Mouse (Mus musculus) embryonic facial prominence, embryonic 14.5 days (tissue): Measurements from ENCODE around the gene Dyx1c1. TPM values are rescaled to one million over a fixed set of nuclear protein-coding genes. Genes with fewer than 3 reads are reported as not detected.

ENCODE experiments used
- ATAC-seq: fragments of 200-750 bp; cut with Nextera tagmentation; 2 replicates; pipeline ENCODE4 v1.8.0; 2017; ENCODE audit warnings: low read depth, moderate number of reproducible peaks, moderate TSS enrichment
- DNase-seq: peaks from one replicate; pipeline ENCODE4 v3.0.0-alpha.2; 2015; ENCODE audit warnings: low spot score
- H3K27ac ChIP-seq: fragments of 300-500 bp; sonication (generic); replicated peaks from 2 replicates; pipeline ENCODE4 v1.5.1; 2014; ENCODE audit warnings: low read depth, mild to moderate bottlenecking, low read length, moderate library complexity
- H3K27me3 ChIP-seq: fragments of 300-500 bp; sonication (generic); replicated peaks from 2 replicates; pipeline ENCODE4 v1.6.1; 2014; ENCODE audit warnings: low read length; ENCODE audit not compliant: control insufficient read depth, insufficient read depth
- H3K36me3 ChIP-seq: fragments of 300-500 bp; sonication (generic); 2 replicates; pipeline ENCODE4 v1.6.1; 2014; ENCODE audit warnings: low read length, mixed read lengths; ENCODE audit not compliant: control insufficient read depth, insufficient read depth
- H3K4me1 ChIP-seq: fragments of 300-500 bp; sonication (generic); 2 replicates; pipeline ENCODE4 v1.6.1; 2014; ENCODE audit warnings: antibody characterized with exemption, low read length; ENCODE audit not compliant: control insufficient read depth, insufficient read depth
- H3K4me2 ChIP-seq: fragments of 300-500 bp; sonication (generic); 2 replicates; pipeline ENCODE4 v1.6.1; 2014; ENCODE audit warnings: low read depth, mild to moderate bottlenecking, low read length, moderate library complexity, mixed read lengths
- H3K4me3 ChIP-seq: fragments of 300-500 bp; sonication (generic); 2 replicates; pipeline ENCODE4 v1.5.1; 2014; ENCODE audit warnings: low read depth, mild to moderate bottlenecking, low read length
- H3K9ac ChIP-seq: fragments of 300-500 bp; sonication (generic); 2 replicates; pipeline ENCODE4 v1.6.1; 2014; ENCODE audit warnings: low read depth, mild to moderate bottlenecking, low read length, moderate library complexity, mixed read lengths
- H3K9me3 ChIP-seq: fragments of 300-500 bp; sonication (generic); 2 replicates; pipeline ENCODE4 v1.6.1; 2016; ENCODE audit warnings: low read length; ENCODE audit not compliant: control insufficient read depth
- WGBS: fragments of 180-500 bp; shearing (Covaris S2); extraction: QIAGEN DNeasy Blood & Tissue Kit; methylation state at CpG from one replicate; pipeline ENCODE4 v1.1.7; 2014; 5-methylcytosine and 5-hydroxymethylcytosine counted together
- polyA plus RNA-seq: library from polyadenylated mRNA; unstranded; fragments of >200 nt; fragmentation: Nextera tagmentation; extraction: Ambion mirVana; gene quantifications from 2 replicates; pipeline ENCODE4 v1.2.1, GENCODE M21; 2014

Gene Dyx1c1
- polyA plus RNA-seq, 1 experiment from 2014 or later: 2.1 TPM

- peak within 1 kb of the TSS; percentile 73 for H3K4me2 ChIP-seq
- WGBS: under 1% methylated on average over 76 of the region's 88 CpGs
- peak; percentile 99 for ATAC-seq
- peak within 1 kb of the TSS; percentile 88 for H3K4me3 ChIP-seq
- peak within 1 kb of the TSS; percentile 74 for H3K27ac ChIP-seq
- H3K27me3 ChIP-seq: peaks cover 3% of the 10 kb centered on the region; the same call in 1 of the 2 replicates
- no peaks in the 10 kb centered on the region for H3K9me3 ChIP-seq
- H3K36me3 ChIP-seq: no peaks in the 10 kb centered on the region
- DNase-seq: peak; percentile 99
- H3K9ac ChIP-seq: peak within 1 kb of the TSS; percentile 74
- no peaks in the 10 kb centered on the region for H3K4me1 ChIP-seq
Observed at GRCm38 (mm10) chr9:72985250-72986220, 26.9 kb downstream of the Dyx1c1 start, which contains the start of the genes Ccpg1os and Ccpg1. Gene Ccpg1os, minus strand, starts transcription at chr9:72985382. Gene Ccpg1, plus strand, starts transcription at chr9:72985429.

- ATAC-seq (no peak), DNase-seq (no peak)
- Histone ChIP-seq H3K4me2 (no peak overlapping the region), H3K4me3 (no peak overlapping the region), H3K9me3 (no peaks in the 10 kb centered on the region), H3K27me3 (peaks cover 3% of the 10 kb centered on the region; the same call in 1 of the 2 replicates), H3K9ac (no peak overlapping the region), H3K36me3 (no peaks in the 10 kb centered on the region), H3K4me1 (no peaks in the 10 kb centered on the region), H3K27ac (no peak overlapping the region)
- 66% methylated on average over 3 of the region's 3 CpGs for WGBS
Observed at GRCm38 (mm10) chr9:72987703-72988102, 29.1 kb downstream of the Dyx1c1 start.

- no peak for ATAC-seq
Observed at GRCm38 (mm10) chr9:72988706-72989105, 30.1 kb downstream of the Dyx1c1 start.

GRCm38 (mm10) chr9:72991420-72991819 lies 32.8 kb downstream of the Dyx1c1 start:
- 94% methylated on average over 2 of the region's 2 CpGs for WGBS
- DNase-seq (no peak), ATAC-seq (no peak)
- Histone ChIP-seq H3K4me2 (no peak overlapping the region), H3K27ac (no peak overlapping the region), H3K4me1 (no peaks in the 10 kb centered on the region), H3K9ac (no peak overlapping the region), H3K9me3 (no peaks in the 10 kb centered on the region), H3K4me3 (no peak overlapping the region), H3K27me3 (peaks cover 3% of the 10 kb centered on the region; the same call in 1 of the 2 replicates), H3K36me3 (no peaks in the 10 kb centered on the region)

More at GRCm38 (mm10) chr9:72988706-72989105, 30.1 kb downstream of the Dyx1c1 start:
- no peak for DNase-seq
- Histone ChIP-seq H3K4me3 (no peak overlapping the region), H3K4me2 (no peak overlapping the region), H3K9ac (no peak overlapping the region), H3K9me3 (no peaks in the 10 kb centered on the region), H3K36me3 (no peaks in the 10 kb centered on the region), H3K27me3 (peaks cover 3% of the 10 kb centered on the region; the same call in 1 of the 2 replicates), H3K27ac (no peak overlapping the region), H3K4me1 (no peaks in the 10 kb centered on the region)
- WGBS: 84% methylated on average over 5 of the region's 5 CpGs

GRCm38 (mm10) chr9:72992576-72992975 lies 34.0 kb downstream of the Dyx1c1 start:
- DNase-seq (no peak), ATAC-seq (no peak)
- Histone ChIP-seq H3K9ac (no peak overlapping the region), H3K9me3 (no peaks in the 10 kb centered on the region), H3K4me3 (no peak overlapping the region), H3K27ac (no peak overlapping the region), H3K27me3 (no peaks in the 10 kb centered on the region; the same call in 1 of the 2 replicates), H3K36me3 (no peaks in the 10 kb centered on the region), H3K4me2 (no peak overlapping the region), H3K4me1 (no peaks in the 10 kb centered on the region)
- 87% methylated on average over 5 of the region's 5 CpGs for WGBS

- Histone ChIP-seq H3K4me3 (no peak overlapping the region), H3K27me3 (no peaks in the 10 kb centered on the region)
- no peak for DNase-seq
Observed at GRCm38 (mm10) chr9:72996167-72996566, 37.6 kb downstream of the Dyx1c1 start.

GRCm38 (mm10) chr9:72996806-72997205 lies 38.2 kb downstream of the Dyx1c1 start:
- no peak overlapping the region for H3K27ac ChIP-seq
- H3K36me3 ChIP-seq: 0 out of 2 replicates have a peak, but pooled peaks cover 6% of the 10 kb centered on the region
- H3K4me3 ChIP-seq: no peak overlapping the region
- H3K4me1 ChIP-seq: no peaks in the 10 kb centered on the region
- DNase-seq (no peak), ATAC-seq (no peak)
- 62% methylated on average over 7 of the region's 7 CpGs for WGBS
- no peak overlapping the region for H3K9ac ChIP-seq
- no peak overlapping the region for H3K4me2 ChIP-seq
- H3K27me3 ChIP-seq: no peaks in the 10 kb centered on the region
- no peaks in the 10 kb centered on the region for H3K9me3 ChIP-seq

More at GRCm38 (mm10) chr9:72996167-72996566, 37.6 kb downstream of the Dyx1c1 start:
- no peak for ATAC-seq
- H3K36me3 ChIP-seq: no peaks in the 10 kb centered on the region
- no peaks in the 10 kb centered on the region for H3K4me1 ChIP-seq
- no peak overlapping the region for H3K9ac ChIP-seq
- H3K9me3 ChIP-seq: no peaks in the 10 kb centered on the region
- H3K4me2 ChIP-seq: no peak overlapping the region
- H3K27ac ChIP-seq: no peak overlapping the region

- H3K9me3 ChIP-seq: no peaks in the 10 kb centered on the region
- H3K4me3 ChIP-seq: no peak overlapping the region
- no peak for ATAC-seq
- H3K4me2 ChIP-seq: no peak overlapping the region
- H3K27ac ChIP-seq: no peak overlapping the region
- peaks cover 19% of the 10 kb centered on the region; the same call in 1 of the 2 replicates for H3K36me3 ChIP-seq
- no peak overlapping the region for H3K9ac ChIP-seq
- H3K4me1 ChIP-seq: no peaks in the 10 kb centered on the region
- no peaks in the 10 kb centered on the region for H3K27me3 ChIP-seq
- 66% methylated on average over 2 of the region's 2 CpGs for WGBS
- DNase-seq: no peak
Observed at GRCm38 (mm10) chr9:73000487-73000886, 41.9 kb downstream of the Dyx1c1 start.
